In genomic region chr3:51518763-51519121, GRCm38 (mm10) we compare ENCODE assay signal across 19 mouse cellular contexts. TPM values are rescaled to one million over a fixed set of nuclear protein-coding genes. Genes with fewer than 3 reads are reported as not detected.
DNase-seq lines count a peak whose midpoint lies in the region; ATAC-seq and TF ChIP-seq lines count a peak whose summit lies in the region.
"Had no signal": no experiment of that assay in that cellular context is flagged by ENCODE, and none has a peak within 500 bp of the region (broad histone marks: within the 10 kb centered on the region; RNA-seq: fewer than 3 reads in every experiment).

No protein-coding gene starts in this region.

- no peak for TF ChIP-seq EP300 in liver, embryonic 14.5 days (IDR thresholded peaks at IDR 0.05; ENCODE audit: low read depth)

- ATAC-seq in kidney, postnatal 0 days (replicated peaks; ENCODE audit: low FRiP score, low read depth): 0 out of 2 replicates have a peak, but pooled peaks have one; percentile 22
- peak; percentile 44 for ATAC-seq in granulocyte monocyte progenitor cell, adult 5-6 weeks (replicated peaks; ENCODE audit: poor library complexity, severe bottlenecking)
- peak; percentile 72; the same call in 1 of the 2 replicates for ATAC-seq in liver, embryonic 14.5 days (ENCODE audit: insufficient read depth)
- ATAC-seq in stomach, embryonic 16.5 days (ENCODE audit: insufficient read depth, low FRiP score): peak; percentile 48; the same call in 1 of the 2 replicates
- ATAC-seq: CD4-positive, CD25-positive, alpha-beta regulatory T cell, adult 4 months; forebrain, embryonic 14.5 days had no signal

- no peak for DNase-seq in kidney, postnatal 0 days (ENCODE audit: low spot score)
- no peak for DNase-seq in kidney, postnatal 36 days
- no peak for DNase-seq in liver, embryonic 14.5 days (ENCODE audit: low read depth in 3 of 3, low spot score in 3 of 3)
- no peak for DNase-seq in left cerebral cortex, adult 11 months (ENCODE audit: low spot score)
- no peak for DNase-seq in embryo, embryonic 10 days (ENCODE audit: low spot score)
- no peak for DNase-seq in left cerebral cortex, adult 18-20 months (ENCODE audit: low spot score in 2 of 2)
- DNase-seq: adrenal gland, postnatal 14 days; cerebellum, adult 18-20 months; gastrocnemius, postnatal 25 days; kidney, postnatal 14 days; lung, adult 2 months; midbrain, embryonic 14.5 days had no signal

- H3K27ac ChIP-seq in kidney, postnatal 0 days: no peak overlapping the region
- peak overlapping the region; percentile 56 for H3K27ac ChIP-seq in liver, embryonic 14.5 days
- peak overlapping the region; percentile 69 for H3K27ac ChIP-seq in stomach, embryonic 16.5 days (ENCODE audit: low read length)
- H3K27ac ChIP-seq: embryonic facial prominence, embryonic 12.5 days; hindbrain, embryonic 12.5 days; neural tube, embryonic 12.5 days had no signal

- H3K9me3 ChIP-seq in kidney, postnatal 0 days (replicated peaks; ENCODE audit: low read length): no peaks in the 10 kb centered on the region
- H3K9me3 ChIP-seq in liver, embryonic 14.5 days (ENCODE audit: control insufficient read depth, low read length): no peaks in the 10 kb centered on the region
- H3K9me3 ChIP-seq in stomach, embryonic 16.5 days (replicated peaks; ENCODE audit: control insufficient read depth, low read length): no peaks in the 10 kb centered on the region
- H3K9me3 ChIP-seq: embryonic facial prominence, embryonic 12.5 days; hindbrain, embryonic 12.5 days; neural tube, embryonic 12.5 days had no signal

- peaks cover 11% of the 10 kb centered on the region; the same call in 1 of the 2 replicates for H3K4me1 ChIP-seq in kidney, postnatal 0 days (replicated peaks; ENCODE audit: insufficient read depth, low read length)
- peaks cover 16 to 23% of the 10 kb centered on the region in 2 experiments for H3K4me1 ChIP-seq in liver, embryonic 14.5 days (replicated peaks; ENCODE audit: control insufficient read depth in 2 of 2, insufficient read depth in 2 of 2, low read length in 1 of 2)
- no peaks in the 10 kb centered on the region for H3K4me1 ChIP-seq in stomach, embryonic 16.5 days (ENCODE audit: control insufficient read depth, insufficient read depth, low read length)
- H3K4me1 ChIP-seq: hindbrain, embryonic 12.5 days; neural tube, embryonic 12.5 days had no signal

- no peaks in the 10 kb centered on the region for H3K27me3 ChIP-seq in kidney, postnatal 0 days (ENCODE audit: insufficient read depth, low read length)
- H3K27me3 ChIP-seq in liver, embryonic 14.5 days (ENCODE audit: control insufficient read depth, insufficient read depth, low read length): no peaks in the 10 kb centered on the region
- H3K27me3 ChIP-seq in stomach, embryonic 16.5 days (ENCODE audit: control insufficient read depth, insufficient read depth, low read length): no peaks in the 10 kb centered on the region
- H3K27me3 ChIP-seq: embryonic facial prominence, embryonic 12.5 days; hindbrain, embryonic 12.5 days; neural tube, embryonic 12.5 days had no signal

- no peak overlapping the region for H3K4me3 ChIP-seq in kidney, postnatal 0 days (replicated peaks; ENCODE audit: low read depth, low read length)
- H3K4me3 ChIP-seq in liver, embryonic 14.5 days (ENCODE audit: insufficient read depth in 1 of 2, low read depth in 2 of 2, low read length in 2 of 2): peak overlapping the region; percentile 16 to 42; a peak in 2 of 4 replicates
- no peak overlapping the region for H3K4me3 ChIP-seq in stomach, embryonic 16.5 days (replicated peaks; ENCODE audit: low read length)
- H3K4me3 ChIP-seq: embryonic facial prominence, embryonic 12.5 days; hindbrain, embryonic 12.5 days; neural tube, embryonic 12.5 days had no signal

- H3K4me2 ChIP-seq in kidney, postnatal 0 days (ENCODE audit: low read length): no peak overlapping the region
- peak overlapping the region; percentile 56 for H3K4me2 ChIP-seq in liver, embryonic 14.5 days (ENCODE audit: low read depth)
- H3K4me2 ChIP-seq in stomach, embryonic 16.5 days (ENCODE audit: low read depth, low read length): 0 out of 2 replicates have a peak overlapping the region, but pooled peaks have one; percentile 13
- H3K4me2 ChIP-seq: embryonic facial prominence, embryonic 12.5 days; hindbrain, embryonic 12.5 days; neural tube, embryonic 12.5 days had no signal

- WGBS in kidney, postnatal 0 days: 68% methylated on average over 8 of the region's 8 CpGs
- 16% methylated on average over 8 of the region's 8 CpGs for WGBS in liver, embryonic 14.5 days (ENCODE audit: insufficient replicate concordance)
- 58% methylated on average over 8 of the region's 8 CpGs for WGBS in stomach, embryonic 16.5 days

- peaks cover 3% of the 10 kb centered on the region; the same call in 1 of the 2 replicates for H3K36me3 ChIP-seq in kidney, postnatal 0 days (ENCODE audit: insufficient read depth, low read length)
- H3K36me3 ChIP-seq in liver, embryonic 14.5 days (replicated peaks; ENCODE audit: control insufficient read depth, insufficient read depth, low read depth): no peaks in the 10 kb centered on the region
- peaks cover 6% of the 10 kb centered on the region for H3K36me3 ChIP-seq in stomach, embryonic 16.5 days (ENCODE audit: control insufficient read depth, insufficient read depth, low read length)

- no peak for TF ChIP-seq CTCF in kidney, postnatal 0 days (IDR thresholded peaks at IDR 0.05; ENCODE audit: low read depth)
- no peak for TF ChIP-seq CTCF in liver, embryonic 14.5 days (IDR thresholded peaks at IDR 0.05; ENCODE audit: low read depth)

- H3K9ac ChIP-seq in kidney, postnatal 0 days (ENCODE audit: low read depth, low read length): no peak overlapping the region
- peak overlapping the region; percentile 43; the same call in 1 of the 2 replicates for H3K9ac ChIP-seq in liver, embryonic 14.5 days (replicated peaks)
- H3K9ac ChIP-seq in stomach, embryonic 16.5 days (ENCODE audit: low read length): no peak overlapping the region
- H3K9ac ChIP-seq: embryonic facial prominence, embryonic 12.5 days; hindbrain, embryonic 12.5 days; neural tube, embryonic 12.5 days had no signal

RNA-seq across cellular contexts. Expression of gene Rab33b, which starts 35.0 kb away (rescaled TPM):
- 21.6 and 21.9 TPM in 2 replicates for polyA plus RNA-seq in kidney, postnatal 0 days (2015; fragmentation: Nextera tagmentation; extraction: Ambion mirVana)
- 6.4 and 7.8 TPM in 2 replicates for total RNA-seq in granulocyte monocyte progenitor cell, adult 5-6 weeks (2014; fragmentation: Nextera tagmentation)
- 8.9 and 13.7 TPM in 2 replicates for total RNA-seq in granulocyte monocyte progenitor cell, adult 5-6 weeks (2017)
- 1.7 and 2.0 TPM in 2 replicates for polyA plus RNA-seq in liver, embryonic 14.5 days (2012; rRNA removed)
- 3.6 TPM in 2 replicates for polyA plus RNA-seq in liver, embryonic 14.5 days (2014; fragmentation: Nextera tagmentation; extraction: Ambion mirVana)
- polyA plus RNA-seq in stomach, embryonic 16.5 days (2015; fragmentation: Nextera tagmentation; extraction: Ambion mirVana): 24.8 and 26.2 TPM in 2 replicates
- 10 to 100 TPM; 18.5 to 20.9 TPM for total RNA-seq in left cerebral cortex, adult 18-20 months (2021)

RNA-seq across cellular contexts. Expression of gene Setd7, which starts 41.9 kb away (rescaled TPM):
- 2.0 and 2.4 TPM in 2 replicates for polyA plus RNA-seq in kidney, postnatal 0 days (2015; fragmentation: Nextera tagmentation; extraction: Ambion mirVana)
- 37.3 and 41.6 TPM in 2 replicates for total RNA-seq in granulocyte monocyte progenitor cell, adult 5-6 weeks (2014; fragmentation: Nextera tagmentation)
- 26.5 and 29.9 TPM in 2 replicates for total RNA-seq in granulocyte monocyte progenitor cell, adult 5-6 weeks (2017)
- polyA plus RNA-seq in liver, embryonic 14.5 days (2012; rRNA removed): 1.5 and 1.8 TPM in 2 replicates
- 0.88 and 1.0 TPM in 2 replicates for polyA plus RNA-seq in liver, embryonic 14.5 days (2014; fragmentation: Nextera tagmentation; extraction: Ambion mirVana)
- 2.8 and 4.8 TPM in 2 replicates for polyA plus RNA-seq in stomach, embryonic 16.5 days (2015; fragmentation: Nextera tagmentation; extraction: Ambion mirVana)
- 100 to 1,000 TPM; 125 to 129 TPM for total RNA-seq in left cerebral cortex, adult 18-20 months (2021)

Comparison
In these comparisons a context has a peak if more than half of its experiments do, and no peak if none do; other contexts are left out.
1. ATAC-seq: peak in every context shown above with its lines; median percentile 72 in liver, embryonic 14.5 days; 48 in stomach, embryonic 16.5 days; 44 in granulocyte monocyte progenitor cell, adult 5-6 weeks; 22 in kidney, postnatal 0 days.
2. H3K4me3 ChIP-seq: peak in liver, embryonic 14.5 days (2 of 2); none in kidney, postnatal 0 days (single experiment) and stomach, embryonic 16.5 days (single experiment).